Mouse (Mus musculus) neural tube, embryonic 13.5 days (tissue): ENCODE data around the gene Sik1. TPM values are rescaled to one million over a fixed set of nuclear protein-coding genes. Genes with fewer than 3 reads are reported as not detected.

Source experiments
- ATAC-seq: fragments of 200-750 bp; cut with Nextera tagmentation; 2 replicates; pipeline ENCODE4 v1.8.0; 2017; ENCODE audit warnings: low read depth, mild to moderate bottlenecking, moderate TSS enrichment, moderate library complexity
- H3K27ac ChIP-seq: fragments of 300-500 bp; sonication (generic); replicated peaks from 2 replicates; pipeline ENCODE4 v1.5.1; 2015; ENCODE audit warnings: moderate library complexity, mild to moderate bottlenecking, inconsistent platforms
- H3K27me3 ChIP-seq: fragments of 300-500 bp; sonication (generic); 2 replicates; pipeline ENCODE4 v1.6.1; 2015; ENCODE audit warnings: mild to moderate bottlenecking, inconsistent platforms
- H3K36me3 ChIP-seq: fragments of 300-500 bp; sonication (generic); 2 replicates; pipeline ENCODE4 v1.6.1; 2015; ENCODE audit warnings: mild to moderate bottlenecking, inconsistent platforms
- H3K4me1 ChIP-seq: fragments of 300-500 bp; sonication (generic); replicated peaks from 2 replicates; pipeline ENCODE4 v1.6.1; 2015; ENCODE audit warnings: inconsistent platforms
- H3K4me2 ChIP-seq: fragments of 300-500 bp; sonication (generic); 2 replicates; pipeline ENCODE4 v1.6.1; 2015; ENCODE audit warnings: inconsistent platforms, mild to moderate bottlenecking, moderate library complexity
- H3K4me3 ChIP-seq: fragments of 300-500 bp; sonication (generic); 2 replicates; pipeline ENCODE4 v1.5.1; 2015; ENCODE audit warnings: mild to moderate bottlenecking, inconsistent platforms
- H3K9ac ChIP-seq: fragments of 300-500 bp; sonication (generic); 2 replicates; pipeline ENCODE4 v1.6.1; 2015; ENCODE audit warnings: moderate library complexity, mild to moderate bottlenecking, inconsistent platforms
- H3K9me3 ChIP-seq: fragments of 300-500 bp; sonication (generic); 2 replicates; pipeline ENCODE4 v1.6.1; 2016; ENCODE audit warnings: inconsistent platforms
- WGBS: fragments of 180-500 bp; shearing (Covaris S2); methylation state at CpG from one replicate; pipeline ENCODE4 v1.1.7; 2015; 5-methylcytosine and 5-hydroxymethylcytosine counted together
- polyA plus RNA-seq: library from polyadenylated mRNA; unstranded; fragments of >200 nt; fragmentation: Nextera tagmentation; extraction: Ambion mirVana; gene quantifications from 2 replicates; pipeline ENCODE4 v1.2.1, GENCODE M21; 2015

Gene Sik1
- 17.0 and 20.1 TPM in 2 replicates for polyA plus RNA-seq

DNA sequence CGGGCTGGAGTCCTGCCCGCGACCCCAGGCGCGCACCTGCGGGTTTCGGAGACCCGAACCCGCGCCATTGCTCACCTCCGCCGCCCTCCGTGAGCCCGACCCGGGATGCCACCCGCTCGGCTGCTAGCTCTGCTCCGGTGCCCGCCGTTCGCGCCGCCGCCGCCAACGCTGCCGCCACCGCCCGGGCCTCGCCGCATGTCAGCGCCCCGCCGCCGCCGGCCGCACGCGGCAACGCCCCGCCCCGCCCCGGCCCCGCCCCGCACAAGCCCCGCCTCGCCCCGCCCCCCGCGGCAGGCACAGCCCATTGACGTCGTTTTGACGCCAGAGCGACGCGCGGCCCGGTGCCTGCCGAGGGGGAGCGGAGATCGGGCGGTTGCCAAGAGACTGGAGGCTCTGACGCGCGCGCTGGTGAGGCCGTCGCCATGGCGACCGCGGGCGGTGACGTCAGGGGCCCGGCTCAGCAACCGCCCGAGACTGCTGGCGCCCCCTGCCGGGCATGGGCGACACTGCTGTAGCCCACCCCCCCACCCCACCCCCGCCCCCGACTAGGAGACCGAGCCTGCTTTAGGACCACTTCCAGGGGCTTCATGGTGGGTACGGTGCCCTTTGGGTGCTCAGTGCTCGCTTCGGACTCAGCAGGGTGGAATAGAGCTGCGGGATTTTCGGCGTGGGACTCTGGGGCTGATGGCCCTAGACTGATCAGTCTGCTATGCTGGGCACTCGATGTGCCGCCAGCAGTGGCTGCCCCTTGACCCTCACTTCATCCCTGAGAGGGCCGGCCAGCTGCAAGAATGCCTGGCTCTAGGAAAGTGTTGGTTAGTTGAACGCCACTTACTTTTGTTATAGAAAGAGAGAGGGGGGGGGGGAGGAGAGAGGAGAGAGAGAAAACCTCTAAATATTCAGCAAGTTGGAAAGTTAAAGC lies at the start of gene Sik1:
TSS of gene Sik1 (minus strand) at position 208 of the 922 bp plus-strand sequence.
- peak; percentile 94 for ATAC-seq
- H3K4me2 ChIP-seq: peak within 1 kb of the TSS; percentile 74
- H3K27me3 ChIP-seq: no peaks in the 10 kb centered on the region
- H3K4me3 ChIP-seq: peak within 1 kb of the TSS; percentile 94
- peak within 1 kb of the TSS; percentile 94 for H3K9ac ChIP-seq
- WGBS: under 1% methylated on average over 72 of the region's 92 CpGs
- H3K36me3 ChIP-seq: peaks cover 3% of the 10 kb centered on the region
- peaks cover 48% of the 10 kb centered on the region for H3K4me1 ChIP-seq
- H3K9me3 ChIP-seq: no peaks in the 10 kb centered on the region
- H3K27ac ChIP-seq: peak within 1 kb of the TSS; percentile 89

GRCm38 (mm10) chr17:31905201-31905790 lies 49.7 kb upstream of the Sik1 start:
- Histone ChIP-seq H3K9ac (no peak overlapping the region), H3K27ac (peak overlapping the region; percentile 49), H3K4me3 (no peak overlapping the region), H3K36me3 (no peaks in the 10 kb centered on the region), H3K9me3 (no peaks in the 10 kb centered on the region), H3K4me2 (no peak overlapping the region), H3K27me3 (no peaks in the 10 kb centered on the region; the same call in 1 of the 2 replicates), H3K4me1 (no peaks in the 10 kb centered on the region)
- ATAC-seq: no peak
- WGBS: 80% methylated on average over 9 of the region's 9 CpGs

GRCm38 (mm10) chr17:31904036-31904435 lies 48.4 kb upstream of the Sik1 start:
- no peak for ATAC-seq
- H3K36me3 ChIP-seq: no peaks in the 10 kb centered on the region
- no peak overlapping the region for H3K9ac ChIP-seq
- H3K9me3 ChIP-seq: no peaks in the 10 kb centered on the region
- H3K27ac ChIP-seq: no peak overlapping the region
- WGBS: 89% methylated on average over 7 of the region's 7 CpGs
- H3K4me3 ChIP-seq: no peak overlapping the region
- H3K4me1 ChIP-seq: no peaks in the 10 kb centered on the region
- no peaks in the 10 kb centered on the region; the same call in 1 of the 2 replicates for H3K27me3 ChIP-seq
- no peak overlapping the region for H3K4me2 ChIP-seq

- no peak overlapping the region for H3K9ac ChIP-seq
- H3K36me3 ChIP-seq: no peaks in the 10 kb centered on the region
- 80% methylated on average over 3 of the region's 3 CpGs for WGBS
- H3K4me2 ChIP-seq: no peak overlapping the region
- H3K27me3 ChIP-seq: no peaks in the 10 kb centered on the region; the same call in 1 of the 2 replicates
- no peak overlapping the region for H3K27ac ChIP-seq
- H3K9me3 ChIP-seq: no peaks in the 10 kb centered on the region
- ATAC-seq: no peak
- H3K4me3 ChIP-seq: no peak overlapping the region
- no peaks in the 10 kb centered on the region for H3K4me1 ChIP-seq
Measured at GRCm38 (mm10) chr17:31902630-31903198, 47.1 kb upstream of the Sik1 start.

GRCm38 (mm10) chr17:31901461-31902204 lies 46.0 kb upstream of the Sik1 start:
- ATAC-seq: no peak
- Histone ChIP-seq H3K27ac (no peak overlapping the region), H3K4me2 (no peak overlapping the region), H3K27me3 (no peaks in the 10 kb centered on the region; the same call in 1 of the 2 replicates), H3K9ac (no peak overlapping the region), H3K4me1 (no peaks in the 10 kb centered on the region), H3K36me3 (no peaks in the 10 kb centered on the region), H3K4me3 (no peak overlapping the region), H3K9me3 (no peaks in the 10 kb centered on the region)
- 78% methylated on average over 11 of the region's 11 CpGs for WGBS

DNA sequence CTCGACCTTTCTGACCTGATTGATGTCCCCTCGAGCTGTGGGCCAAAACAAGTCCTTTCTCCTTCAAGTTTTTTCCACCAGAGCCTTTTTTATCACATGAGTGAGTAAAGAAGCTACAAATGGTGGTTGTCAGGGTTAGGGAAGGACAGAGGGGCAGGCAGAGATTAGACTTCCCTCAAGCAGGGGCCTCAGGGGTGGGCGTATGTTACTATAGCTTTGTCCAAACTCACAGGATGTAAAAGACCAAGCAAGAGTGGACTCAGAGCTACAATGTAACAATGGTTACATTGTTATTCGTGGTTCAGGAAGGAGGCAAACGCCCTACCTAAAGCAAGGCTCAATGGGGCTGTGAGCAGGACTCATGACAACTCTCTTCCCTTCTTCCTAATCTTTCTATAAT lies 43.3 kb upstream of the Sik1 start:
- no peaks in the 10 kb centered on the region for H3K9me3 ChIP-seq
- H3K9ac ChIP-seq: no peak overlapping the region
- no peaks in the 10 kb centered on the region for H3K36me3 ChIP-seq
- no peak overlapping the region for H3K27ac ChIP-seq
- H3K4me2 ChIP-seq: no peak overlapping the region
- no peak for ATAC-seq
- no peaks in the 10 kb centered on the region for H3K4me1 ChIP-seq
- H3K27me3 ChIP-seq: no peaks in the 10 kb centered on the region; the same call in 1 of the 2 replicates
- 66% methylated on average over 5 of the region's 5 CpGs for WGBS
- H3K4me3 ChIP-seq: no peak overlapping the region

GRCm38 (mm10) chr17:31897186-31897793 lies 41.7 kb upstream of the Sik1 start:
- 83% methylated on average over 4 of the region's 4 CpGs for WGBS
- ATAC-seq: no peak

DNA sequence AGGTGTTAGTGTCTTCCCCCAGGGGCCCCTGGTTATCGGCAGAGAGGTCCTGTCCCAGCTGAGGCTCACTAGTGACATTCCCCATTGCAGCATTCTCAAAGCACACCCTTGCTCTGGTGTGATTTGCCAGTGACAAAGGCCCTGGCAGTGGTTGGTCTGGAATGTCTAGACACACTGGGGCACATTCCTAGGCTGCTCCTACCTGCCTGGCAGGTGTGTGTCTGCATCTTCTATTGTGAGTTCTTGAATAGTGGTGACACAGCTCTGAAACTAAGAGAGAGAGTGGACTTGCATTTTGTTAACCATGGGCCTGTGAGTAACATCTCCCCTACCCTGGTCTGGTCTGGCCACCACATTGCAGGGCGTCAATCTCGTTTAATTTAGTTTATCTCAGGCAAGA lies 41.1 kb upstream of the Sik1 start:
- Histone ChIP-seq H3K9ac (no peak overlapping the region), H3K4me1 (peaks cover 17% of the 10 kb centered on the region)
- 79% methylated on average over 3 of the region's 3 CpGs for WGBS

More at GRCm38 (mm10) chr17:31897186-31897793, 41.7 kb upstream of the Sik1 start:
- Histone ChIP-seq H3K27me3 (no peaks in the 10 kb centered on the region), H3K4me3 (no peak overlapping the region), H3K9ac (no peak overlapping the region), H3K4me1 (peaks cover 13% of the 10 kb centered on the region), H3K9me3 (no peaks in the 10 kb centered on the region), H3K36me3 (no peaks in the 10 kb centered on the region), H3K27ac (no peak overlapping the region), H3K4me2 (no peak overlapping the region)

DNA sequence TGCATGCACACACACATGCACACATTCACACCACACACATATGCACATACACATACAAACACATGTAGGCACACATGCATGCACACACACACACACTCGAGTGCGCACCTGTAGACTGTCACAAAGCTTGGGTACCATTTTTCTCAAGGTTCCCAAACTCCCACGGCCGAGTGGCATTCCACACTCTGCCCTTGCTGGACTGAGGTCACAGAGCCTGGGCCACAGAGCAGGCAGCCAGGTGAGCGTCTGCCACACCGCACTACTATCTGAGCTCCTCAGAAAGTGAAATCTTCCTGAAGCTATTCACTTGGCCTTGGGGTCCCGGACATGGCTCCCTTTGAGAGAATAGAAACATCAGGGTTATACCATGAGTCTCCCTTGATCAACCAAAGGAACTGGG lies 40.7 kb upstream of the Sik1 start:
- no peaks in the 10 kb centered on the region for H3K9me3 ChIP-seq
- no peak overlapping the region for H3K4me2 ChIP-seq
- 94% methylated on average over 7 of the region's 7 CpGs for WGBS
- no peak for ATAC-seq
- no peaks in the 10 kb centered on the region for H3K36me3 ChIP-seq
- no peak overlapping the region for H3K27ac ChIP-seq
- no peaks in the 10 kb centered on the region for H3K27me3 ChIP-seq
- peaks cover 21% of the 10 kb centered on the region for H3K4me1 ChIP-seq
- no peak overlapping the region for H3K4me3 ChIP-seq
- no peak overlapping the region for H3K9ac ChIP-seq

More for the DNA sequence above, 41.1 kb upstream of the Sik1 start:
- Histone ChIP-seq H3K9me3 (no peaks in the 10 kb centered on the region), H3K4me3 (no peak overlapping the region), H3K36me3 (no peaks in the 10 kb centered on the region), H3K4me2 (no peak overlapping the region), H3K27ac (no peak overlapping the region), H3K27me3 (no peaks in the 10 kb centered on the region)
- ATAC-seq: no peak

- ATAC-seq: no peak
- H3K4me2 ChIP-seq: no peak overlapping the region
- 76% methylated on average over 5 of the region's 5 CpGs for WGBS
- H3K27me3 ChIP-seq: no peaks in the 10 kb centered on the region
- no peak overlapping the region for H3K4me3 ChIP-seq
- H3K4me1 ChIP-seq: peaks cover 38% of the 10 kb centered on the region
- H3K36me3 ChIP-seq: no peaks in the 10 kb centered on the region
- H3K9me3 ChIP-seq: no peaks in the 10 kb centered on the region
- H3K9ac ChIP-seq: no peak overlapping the region
- H3K27ac ChIP-seq: 0 out of 2 replicates have a peak overlapping the region, but pooled peaks have one; percentile 52
Measured at GRCm38 (mm10) chr17:31893371-31894060, 37.9 kb upstream of the Sik1 start.

- Histone ChIP-seq H3K9me3 (no peaks in the 10 kb centered on the region), H3K27me3 (no peaks in the 10 kb centered on the region), H3K36me3 (no peaks in the 10 kb centered on the region), H3K4me1 (peaks cover 38% of the 10 kb centered on the region), H3K4me2 (no peak overlapping the region), H3K4me3 (no peak overlapping the region), H3K9ac (no peak overlapping the region), H3K27ac (peak overlapping the region; percentile 52; the same call in 1 of the 2 replicates)
- WGBS: 19% methylated on average over 10 of the region's 10 CpGs
- peak; percentile 76 for ATAC-seq
Measured at GRCm38 (mm10) chr17:31892750-31893149, 37.1 kb upstream of the Sik1 start.
